Mouse (Mus musculus) midbrain, postnatal 0 days (tissue): Measurements from ENCODE around the gene Slc6a20a. TPM values are rescaled to one million over a fixed set of nuclear protein-coding genes. Genes with fewer than 3 reads are reported as not detected.

ENCODE experiments used
- ATAC-seq: fragments of 200-750 bp; cut with Nextera tagmentation; 2 replicates; pipeline ENCODE4 v1.8.0; 2017; ENCODE audit warnings: moderate number of reproducible peaks, mild to moderate bottlenecking, moderate TSS enrichment, moderate library complexity; ENCODE audit not compliant: low FRiP score
- DNase-seq: peaks from one replicate; pipeline ENCODE4 v3.0.0-alpha.2; 2015; ENCODE audit warnings: low spot score
- H3K27ac ChIP-seq: fragments of 300-500 bp; sonication (generic); 2 replicates; pipeline ENCODE4 v1.5.1; 2014; ENCODE audit warnings: low read depth, mild to moderate bottlenecking, low read length, mixed read lengths
- H3K27me3 ChIP-seq: fragments of 300-500 bp; sonication (generic); 2 replicates; pipeline ENCODE4 v1.6.1; 2014; ENCODE audit warnings: low read length, control low read depth, mixed read lengths; ENCODE audit not compliant: insufficient read depth
- H3K36me3 ChIP-seq: fragments of 300-500 bp; sonication (generic); 2 replicates; pipeline ENCODE4 v1.6.1; 2014; ENCODE audit warnings: low read length, control low read depth, mixed read lengths; ENCODE audit not compliant: insufficient read depth
- H3K4me1 ChIP-seq: fragments of 300-500 bp; sonication (generic); 2 replicates; pipeline ENCODE4 v1.6.1; 2014; ENCODE audit warnings: mild to moderate bottlenecking, control low read depth, antibody characterized with exemption, low read length, mixed read lengths; ENCODE audit not compliant: insufficient read depth
- H3K4me2 ChIP-seq: fragments of 300-500 bp; sonication (generic); 2 replicates; pipeline ENCODE4 v1.6.1; 2014; ENCODE audit warnings: low read depth, mild to moderate bottlenecking, low read length, mixed read lengths; ENCODE audit not compliant: poor library complexity, severe bottlenecking
- H3K4me3 ChIP-seq: fragments of 300-500 bp; sonication (generic); 2 replicates; pipeline ENCODE4 v1.5.1; 2014; ENCODE audit warnings: low read depth, mild to moderate bottlenecking, low read length, moderate library complexity
- H3K9ac ChIP-seq: fragments of 300-500 bp; sonication (generic); replicated peaks from 2 replicates; pipeline ENCODE4 v1.6.1; 2014; ENCODE audit warnings: mild to moderate bottlenecking, low read length, moderate library complexity, mixed read lengths; ENCODE audit not compliant: poor library complexity, severe bottlenecking
- H3K9me3 ChIP-seq: fragments of 300-500 bp; sonication (generic); 2 replicates; pipeline ENCODE4 v1.6.1; 2016; ENCODE audit warnings: low read length, control low read depth
- CTCF ChIP-seq: IDR thresholded peaks from 2 replicates; pipeline ENCODE4 v1.5.1; 2016; ENCODE audit warnings: antibody characterized with exemption, mild to moderate bottlenecking
- WGBS: fragments of 180-500 bp; shearing (Covaris S2); extraction: QIAGEN DNeasy Blood & Tissue Kit; methylation state at CpG from one replicate; pipeline ENCODE4 v1.1.7; 2014; 5-methylcytosine and 5-hydroxymethylcytosine counted together
- polyA plus RNA-seq: library from polyadenylated mRNA; unstranded; fragments of >200 nt; fragmentation: Nextera tagmentation; extraction: Ambion mirVana; gene quantifications from 2 replicates; pipeline ENCODE4 v1.2.1, GENCODE M21; 2015
- total RNA-seq: library from RNA; depleted of rRNA; stranded (reverse); fragments of >200 nt; gene quantifications from 2 replicates; pipeline ENCODE4 v1.2.3, GENCODE M21; 2014; rRNA removed

Gene Slc6a20a
- total and polyA plus RNA-seq, 2 experiments from 2014 or later, result 41.8 to 54.1 TPM

DNA sequence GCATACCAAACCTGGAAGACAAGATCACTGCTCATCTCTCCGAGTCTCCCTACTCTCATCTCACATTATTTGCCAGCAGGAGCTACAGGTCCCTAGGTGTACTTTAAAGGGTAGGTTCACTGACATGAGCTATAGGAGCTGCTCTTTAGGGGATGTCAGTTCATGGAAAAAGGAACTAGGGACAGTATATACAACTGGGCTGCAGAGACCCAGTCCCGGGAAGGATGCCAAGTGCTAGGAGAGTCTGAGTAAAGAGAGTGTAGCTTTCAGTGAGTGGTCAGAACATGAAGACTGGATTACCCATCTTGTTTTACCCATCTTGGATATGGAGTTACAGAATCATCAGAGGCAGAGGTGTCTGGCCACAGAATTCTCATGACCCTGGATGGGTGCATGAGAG is 81.3 kb downstream of the Slc6a20a start:
- DNase-seq, result no peak
- TF ChIP-seq CTCF, result no peak
- 94% methylated on average over 2 of the region's 2 CpGs for WGBS

DNA sequence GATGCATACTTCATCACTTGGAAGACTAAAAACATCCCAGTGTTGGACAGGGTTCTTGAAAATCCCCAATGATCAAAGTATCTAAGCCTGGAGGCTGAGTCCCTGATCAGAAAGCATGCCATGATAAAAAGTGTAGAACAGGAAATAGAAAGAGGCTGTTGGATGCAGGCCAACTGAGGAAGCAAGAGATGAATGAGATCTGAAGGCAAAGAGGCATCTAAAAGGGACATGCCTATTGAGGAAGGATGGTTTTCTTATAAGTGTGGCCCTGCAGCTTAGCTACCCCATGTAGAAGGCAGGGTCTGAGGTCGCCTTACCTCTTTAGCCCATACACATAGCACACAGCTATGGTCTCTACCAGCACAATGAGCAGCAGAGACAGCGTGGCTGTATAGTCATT is 81.8 kb downstream of the Slc6a20a start:
- Histone ChIP-seq H3K4me3 (no peak overlapping the region), H3K4me2 (no peak overlapping the region), H3K4me1 (no peaks in the 10 kb centered on the region), H3K36me3 (peaks cover 12% of the 10 kb centered on the region), H3K27ac (no peak overlapping the region), H3K9me3 (no peaks in the 10 kb centered on the region), H3K9ac (no peak overlapping the region), H3K27me3 (no peaks in the 10 kb centered on the region)
- TF ChIP-seq CTCF, result no peak
- no peak for DNase-seq
- WGBS, result 98% methylated on average over 2 of the region's 2 CpGs
- ATAC-seq, result no peak

More for the DNA sequence above, 81.3 kb downstream of the Slc6a20a start:
- H3K4me3 ChIP-seq, result no peak overlapping the region
- H3K4me1 ChIP-seq, result no peaks in the 10 kb centered on the region
- no peak for ATAC-seq
- peaks cover 12% of the 10 kb centered on the region for H3K36me3 ChIP-seq
- H3K9ac ChIP-seq, result no peak overlapping the region
- H3K4me2 ChIP-seq, result no peak overlapping the region
- H3K9me3 ChIP-seq, result no peaks in the 10 kb centered on the region
- no peak overlapping the region for H3K27ac ChIP-seq
- no peaks in the 10 kb centered on the region for H3K27me3 ChIP-seq

DNA sequence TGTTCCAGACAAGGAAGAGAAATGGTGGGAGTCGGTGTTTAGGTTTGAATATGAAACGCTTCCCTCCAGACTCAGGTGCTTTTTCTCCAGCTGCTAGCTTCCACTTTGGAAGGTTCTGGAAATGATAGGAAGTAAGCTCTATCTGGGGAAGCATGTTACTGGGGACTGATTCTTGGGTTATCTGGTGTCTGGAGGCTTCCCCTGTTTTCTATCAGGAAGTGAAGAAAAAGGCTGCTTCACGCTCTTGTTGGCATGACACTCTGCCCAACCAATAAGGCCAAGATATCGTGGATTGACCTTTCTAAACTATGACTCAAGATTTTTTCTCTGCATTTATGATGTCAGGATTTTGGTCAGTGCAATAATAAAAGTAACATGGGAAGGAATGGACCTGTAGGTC is 83.5 kb downstream of the Slc6a20a start:
- 97% methylated on average over 4 of the region's 4 CpGs for WGBS
- Histone ChIP-seq H3K27ac (no peak overlapping the region), H3K27me3 (no peaks in the 10 kb centered on the region), H3K4me2 (no peak overlapping the region), H3K9ac (no peak overlapping the region), H3K36me3 (peaks cover 16% of the 10 kb centered on the region), H3K9me3 (no peaks in the 10 kb centered on the region), H3K4me1 (no peaks in the 10 kb centered on the region), H3K4me3 (no peak overlapping the region)
- no peak for DNase-seq
- ATAC-seq, result no peak
- no peak for TF ChIP-seq CTCF

DNA sequence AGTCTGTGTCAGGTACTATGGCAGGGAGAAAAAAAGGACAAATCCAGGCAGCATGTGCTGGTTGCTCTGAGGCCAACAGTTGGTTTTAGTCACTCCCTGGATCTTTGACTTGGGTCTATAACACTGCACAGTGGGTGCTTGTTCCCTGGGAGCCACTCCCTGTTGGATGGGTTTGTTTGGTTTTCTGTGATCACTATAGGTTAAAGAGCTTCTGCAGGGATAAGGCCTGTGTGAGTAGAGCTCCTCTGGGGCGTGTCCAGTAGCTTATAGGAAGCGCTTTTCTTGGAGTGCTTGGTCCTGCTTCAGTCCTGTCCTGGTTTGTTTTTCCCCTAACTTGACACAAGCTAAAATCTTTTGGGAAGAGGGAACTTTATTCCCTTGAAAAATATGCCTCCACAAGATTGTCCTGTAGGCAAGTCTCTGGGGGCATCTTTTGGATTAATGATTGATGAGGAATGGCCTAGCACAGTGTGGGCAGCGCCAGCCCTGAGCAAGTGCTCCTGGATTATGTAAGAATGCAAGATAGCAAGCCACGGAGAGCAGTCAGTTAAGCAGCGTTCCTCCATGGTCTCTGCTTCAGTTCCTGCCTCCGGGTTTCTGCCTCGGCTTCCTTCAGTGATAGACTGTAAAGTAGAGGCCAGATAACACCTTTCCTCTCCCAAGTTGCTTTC is 89.3 kb downstream of the Slc6a20a start:
- Histone ChIP-seq H3K4me2 (no peak overlapping the region), H3K9me3 (no peaks in the 10 kb centered on the region), H3K36me3 (peaks cover 26% of the 10 kb centered on the region), H3K9ac (no peak overlapping the region), H3K4me3 (no peak overlapping the region), H3K4me1 (no peaks in the 10 kb centered on the region), H3K27ac (no peak overlapping the region), H3K27me3 (no peaks in the 10 kb centered on the region)
- WGBS, result 86% methylated on average over 7 of the region's 7 CpGs
- no peak for TF ChIP-seq CTCF
- DNase-seq (no peak), ATAC-seq (no peak)

Other genes starting within 250 kb of the Slc6a20a start
- 19.6 and 27.5 TPM in 2 replicates for gene Limd1, start 200.2 kb downstream of the Slc6a20a start, total RNA-seq
- 7.9 and 8.0 TPM in 2 replicates for gene Limd1, start 200.2 kb downstream of the Slc6a20a start, polyA plus RNA-seq
- gene Sacm1l, start 149.1 kb downstream of the Slc6a20a start, total RNA-seq, result 41.7 and 59.8 TPM in 2 replicates
- 35.1 and 35.4 TPM in 2 replicates for gene Sacm1l, start 149.1 kb downstream of the Slc6a20a start, polyA plus RNA-seq
- 0.47 and 0.55 TPM in 2 replicates for gene Slc6a20b, start 46.3 kb downstream of the Slc6a20a start, total RNA-seq
- gene Slc6a20b, start 46.3 kb downstream of the Slc6a20a start, polyA plus RNA-seq, result 0.29 and 0.60 TPM in 2 replicates
- gene Ccr9, start 446 bp downstream of the Slc6a20a start, total RNA-seq, result 0.05 and 1.1 TPM in 2 replicates
- gene Ccr9, start 446 bp downstream of the Slc6a20a start, polyA plus RNA-seq, result 0.28 and 0.48 TPM in 2 replicates
- 35.4 and 37.0 TPM in 2 replicates for gene Lztfl1, start 38.8 kb upstream of the Slc6a20a start, total RNA-seq
- gene Lztfl1, start 38.8 kb upstream of the Slc6a20a start, polyA plus RNA-seq, result 44.4 and 47.3 TPM in 2 replicates
- not detected in 2 replicates for gene Cxcr6, start 127.6 kb upstream of the Slc6a20a start, total RNA-seq
- 0.12 TPM in 1 of 2 replicates, not detected in the other for gene Cxcr6, start 127.6 kb upstream of the Slc6a20a start, polyA plus RNA-seq
- gene Fyco1, start 173.0 kb upstream of the Slc6a20a start, total RNA-seq, result 11.9 and 14.8 TPM in 2 replicates
- gene Fyco1, start 173.0 kb upstream of the Slc6a20a start, polyA plus RNA-seq, result 7.7 and 9.0 TPM in 2 replicates
- not detected in 2 replicates for gene Xcr1, start 183.1 kb upstream of the Slc6a20a start, total RNA-seq
- gene Xcr1, start 183.1 kb upstream of the Slc6a20a start, polyA plus RNA-seq, result 0.04 and 0.07 TPM in 2 replicates